Mouse (Mus musculus) effector memory CD4-positive, alpha-beta T cell, adult 5 months (primary cell): ENCODE measurements around the gene Trpm1. TPM values are rescaled to one million over a fixed set of nuclear protein-coding genes. Genes with fewer than 3 reads are reported as not detected.

Source experiments
- polyA plus RNA-seq: library from polyadenylated mRNA; unstranded; fragments of 100-300 nt; shearing (Covaris generic); gene quantifications from one replicate; pipeline ENCODE4 v1.2.1, GENCODE M21; 2017

The Trpm1 gene
- 1.6 TPM for polyA plus RNA-seq

GRCm38 (mm10) chr7:64153535-64153934, at the start of gene Trpm1:
Gene Trpm1, plus strand, starts transcription at chr7:64153835.

GRCm38 (mm10) chr7:64287414-64288091, 133.9 kb downstream of the Trpm1 start, which contains the start of gene Mtmr10:
Gene Mtmr10, plus strand, starts transcription at chr7:64287653.

Other genes starting within 250 kb of the Trpm1 start
- 0.62 TPM for gene E030018B13Rik, start 237.0 kb upstream of the Trpm1 start, polyA plus RNA-seq
- gene Klf13, start 214.9 kb upstream of the Trpm1 start, polyA plus RNA-seq: 392 TPM
- 9.1 TPM for gene Mtmr10, start 133.8 kb downstream of the Trpm1 start, polyA plus RNA-seq
- 3.8 TPM for gene Fan1, start 220.3 kb downstream of the Trpm1 start, polyA plus RNA-seq
- gene Mphosph10, start 238.4 kb downstream of the Trpm1 start, polyA plus RNA-seq: 39.7 TPM
- 10.1 TPM for gene Mcee, start 238.8 kb downstream of the Trpm1 start, polyA plus RNA-seq